Mouse (Mus musculus): Measurements from ENCODE around the gene Zfp994.
A peak's percentile ranks its signal among the peaks of the same experiment; 100 is the strongest.
"Not testable (repeated sequence)": the region's sequence is repeated elsewhere in the genome, so short reads cannot be mapped to it uniquely, and the experiment has no call there.

The Zfp994 gene

DNA sequence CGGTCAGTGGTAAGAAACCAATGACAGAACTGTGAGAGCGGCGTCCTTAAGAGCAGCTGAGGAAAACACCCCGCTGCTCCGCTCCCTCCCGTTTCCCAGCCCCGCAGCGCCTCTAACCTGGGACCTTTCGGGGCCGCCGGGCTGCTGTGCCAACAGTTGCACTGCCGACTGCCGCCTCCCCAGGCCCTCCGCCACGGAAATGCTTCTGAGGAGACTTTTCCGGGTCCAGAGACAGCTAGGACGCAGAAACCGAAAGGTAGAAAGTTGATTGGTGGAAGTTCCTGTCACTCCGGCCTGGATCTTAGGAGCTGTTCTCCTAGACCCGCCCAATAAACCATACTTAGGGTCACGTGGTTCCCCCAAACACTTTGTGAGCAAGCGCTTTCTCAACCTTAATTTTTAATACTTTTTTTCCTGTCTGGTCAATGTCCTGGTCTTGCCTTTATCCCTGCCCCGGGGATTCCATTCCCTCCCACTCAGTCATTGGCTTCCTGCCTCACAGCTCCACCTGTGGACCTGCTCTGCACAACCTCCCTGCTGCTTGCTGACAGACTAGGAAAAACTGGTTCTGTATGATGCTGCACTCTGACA lies at the start of gene Zfp994:
Zfp994 (minus strand) TSS at position 195 of the 591 bp plus-strand sequence.
- peak; percentile 98 to 99 for DNase-seq

GRCm38 (mm10) chr17:22230701-22231100 lies 5.3 kb upstream of the Zfp994 start:
- not testable (repeated sequence) for DNase-seq

DNA sequence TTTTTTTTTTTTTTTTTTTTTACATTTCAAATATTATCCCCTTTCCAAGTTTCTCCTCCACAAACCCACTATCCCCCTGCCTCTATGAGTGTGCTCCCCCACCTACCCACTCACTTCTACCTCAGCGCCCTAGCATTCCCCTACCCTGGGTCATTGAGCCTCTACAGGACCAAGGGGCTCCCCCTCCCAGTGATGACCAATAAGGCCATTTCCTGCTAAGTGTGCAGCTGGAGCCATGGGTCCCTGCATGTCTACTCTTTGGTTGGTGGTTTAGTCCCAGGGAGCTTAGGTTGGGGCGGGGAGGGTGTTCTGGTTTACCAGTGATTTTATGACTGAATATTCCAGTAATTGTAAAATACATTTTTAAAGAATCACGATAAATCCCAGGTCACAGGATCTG lies 401 bp downstream of the Zfp994 start:
- DNase-seq: peak; percentile 32 to 45

DNA sequence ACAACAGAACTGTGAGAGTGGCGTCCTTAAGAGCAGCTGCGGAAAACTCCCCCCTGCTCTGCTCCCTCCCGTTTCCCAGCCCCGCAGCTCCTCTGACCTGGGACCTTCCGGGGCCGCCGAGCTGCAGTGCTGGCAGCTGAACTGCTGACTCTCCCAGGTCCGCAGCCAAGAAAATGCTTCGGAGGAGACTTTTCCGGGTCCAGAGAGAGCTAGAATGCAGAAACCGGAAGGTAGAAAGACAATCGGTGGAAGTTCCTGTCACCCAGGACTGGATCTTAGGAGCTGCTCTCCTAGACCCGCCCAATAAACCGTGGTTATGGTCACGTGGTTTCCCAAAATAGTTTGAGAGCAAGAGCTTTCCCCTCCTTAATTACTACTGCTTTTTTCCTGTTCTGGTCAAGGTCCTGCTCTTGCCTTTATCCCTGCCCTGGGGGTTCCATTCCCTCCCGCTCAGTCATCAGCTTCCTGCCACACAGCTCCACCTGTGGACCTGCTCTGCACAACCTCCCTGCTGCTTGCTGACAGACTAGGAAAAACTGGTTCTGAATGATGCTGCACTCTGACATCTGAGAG lies 59.6 kb downstream of the Zfp994 start, which contains the start of gene Zfp947:
Zfp947 (minus strand) TSS at position 469 of the 573 bp plus-strand sequence.
- peak; percentile 43 to 50 for DNase-seq

DNA sequence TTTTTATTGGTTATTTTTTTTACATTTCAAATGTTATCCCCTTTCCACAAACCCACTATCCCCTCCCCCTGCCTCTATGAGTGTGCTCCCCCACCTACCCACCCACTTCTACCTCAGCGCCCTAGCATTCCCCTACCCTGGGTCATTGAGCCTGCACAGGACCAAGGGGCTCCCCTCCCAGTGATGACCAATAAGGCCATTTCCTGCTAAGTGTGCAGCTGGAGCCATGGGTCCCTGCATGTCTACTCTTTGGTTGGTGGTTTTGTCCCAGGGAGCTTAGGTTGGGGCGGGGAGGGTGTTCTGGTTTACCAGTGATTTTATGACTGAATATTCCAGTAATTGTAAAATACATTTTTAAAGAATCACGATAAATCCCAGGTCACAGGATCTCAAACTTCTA lies 60.1 kb downstream of the Zfp994 start:
- peak in 1 of 2 experiments; percentile 3 for DNase-seq

GRCm38 (mm10) chr17:22153951-22154350 lies 71.5 kb downstream of the Zfp994 start:
- DNase-seq: not testable (repeated sequence)
